Mouse (Mus musculus) liver (tissue): Measurements from ENCODE around the gene Rnase13.

Source experiments
- DNase-seq: peaks from one replicate; pipeline ENCODE4 v3.0.0-alpha.2; 2020; ENCODE audit warnings: mixed read lengths

The Rnase13 gene

DNA sequence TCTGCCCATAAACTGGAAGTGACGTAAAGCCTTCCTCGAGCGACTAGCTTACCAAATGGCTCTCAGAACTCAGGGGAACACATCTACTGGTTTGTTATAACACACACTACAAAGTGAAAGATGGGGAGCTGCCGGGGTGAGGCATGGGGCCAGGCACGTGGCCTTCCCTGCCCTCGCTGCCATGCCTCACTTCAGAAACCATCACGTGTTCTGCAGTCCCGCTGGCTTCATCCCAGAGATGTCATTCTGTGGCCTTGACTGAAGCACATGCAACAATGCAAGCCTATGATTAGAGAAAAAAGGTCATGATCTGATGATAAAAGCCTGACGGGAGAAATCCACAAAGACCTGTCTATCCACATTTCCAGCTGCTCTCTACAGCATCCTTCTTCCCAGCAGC is 50.8 kb downstream of the Rnase13 start:
- no peak for DNase-seq
